Mouse (Mus musculus) gastrocnemius, adult 2 months (tissue): ENCODE data around the gene H2-M10.1. TPM values are rescaled to one million over a fixed set of nuclear protein-coding genes. Genes with fewer than 3 reads are reported as not detected.
"Not testable (repeated sequence)": the region's sequence is repeated elsewhere in the genome, so short reads cannot be mapped to it uniquely, and the experiment has no call there.

Experiments used
- DNase-seq: peaks from one replicate; pipeline ENCODE4 v3.0.0; 2022
- H3K27ac ChIP-seq: fragments of 200-600 bp; 2 replicates; pipeline ENCODE4 v1.8.1; 2022; ENCODE audit warnings: mild to moderate bottlenecking
- H3K4me3 ChIP-seq: fragments of 200-600 bp; 2 replicates; pipeline ENCODE4 v1.8.1; 2022; ENCODE audit warnings: mild to moderate bottlenecking, moderate library complexity
- CTCF ChIP-seq: fragments of 200-600 bp; IDR thresholded peaks from 2 replicates; pipeline ENCODE4 v1.8.1; 2022; ENCODE audit warnings: antibody characterized with exemption, mild to moderate bottlenecking, moderate library complexity
- intact Hi-C: fragments of 180-260 bp; cut with DNase I; formaldehyde crosslinking; loops from one replicate; pipeline ENCODE4 v1.15.1; 2025
- long read RNA-seq, 2 experiments: library from polyadenylated mRNA; stranded (forward); transcript quantifications; one replicate each; pipeline ENCODE4 v2.0.0; 2021
- total RNA-seq, 2 experiments: library from RNA; stranded (reverse); gene quantifications; 2 replicates each; pipeline ENCODE4 v1.2.3; 2021

Gene H2-M10.1
- total RNA-seq, result not detected
- long read RNA-seq, experiment 1, result 0 reads
- long read RNA-seq, experiment 2, result 0 reads

- no peak for TF ChIP-seq CTCF
- intact Hi-C loops, result no loop called here
- Histone ChIP-seq H3K27ac (no peak within 1 kb of the TSS), H3K4me3 (no peak within 1 kb of the TSS)
- no peak for DNase-seq
Observed at GRCm38 (mm10) chr17:36326055-36326454, at the start of gene H2-M10.1. H2-M10.1 (minus strand) TSS chr17:36326155.

DNA sequence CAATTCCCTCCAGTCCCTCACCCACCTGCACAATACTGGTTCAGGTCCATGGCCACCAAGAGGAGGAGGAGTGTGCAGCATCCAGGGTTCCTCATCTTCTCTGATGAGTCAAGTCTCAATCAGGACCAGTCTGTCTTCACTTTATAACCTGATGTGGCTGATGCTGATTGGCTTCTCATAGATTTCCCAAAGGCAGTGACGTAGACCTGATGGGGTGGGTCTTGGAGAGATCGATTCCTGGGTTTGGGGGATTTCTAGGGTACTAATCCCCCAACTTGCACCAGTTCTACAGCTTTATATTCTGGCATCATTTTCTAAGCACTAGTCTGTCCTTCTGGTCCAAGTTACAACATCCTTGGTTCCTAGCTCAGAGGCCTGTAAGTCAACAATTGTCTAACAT lies 42.4 kb upstream of the H2-M10.1 start, which contains the start of gene H2-M10.3:
Gene H2-M10.3, minus strand, starts transcription at position 101 of the 400 bp plus-strand sequence.
- H3K4me3 ChIP-seq, intact Hi-C loops, DNase-seq, H3K27ac ChIP-seq: not testable (repeated sequence)

- H3K27ac ChIP-seq, intact Hi-C loops, DNase-seq, H3K4me3 ChIP-seq: not testable (repeated sequence)
Observed at GRCm38 (mm10) chr17:36362404-36362803, 36.4 kb upstream of the H2-M10.1 start.

- DNase-seq, result peak; percentile 32
- intact Hi-C loops, result loop anchor here (5.0 kb wide), 1 partner anchor 60 kb away; no protein-coding TSS in a partner anchor
- peak; percentile 81 for TF ChIP-seq CTCF
- not testable (repeated sequence) for H3K4me3 ChIP-seq, H3K27ac ChIP-seq
Observed at GRCm38 (mm10) chr17:36357512-36357911, 31.6 kb upstream of the H2-M10.1 start.

DNA sequence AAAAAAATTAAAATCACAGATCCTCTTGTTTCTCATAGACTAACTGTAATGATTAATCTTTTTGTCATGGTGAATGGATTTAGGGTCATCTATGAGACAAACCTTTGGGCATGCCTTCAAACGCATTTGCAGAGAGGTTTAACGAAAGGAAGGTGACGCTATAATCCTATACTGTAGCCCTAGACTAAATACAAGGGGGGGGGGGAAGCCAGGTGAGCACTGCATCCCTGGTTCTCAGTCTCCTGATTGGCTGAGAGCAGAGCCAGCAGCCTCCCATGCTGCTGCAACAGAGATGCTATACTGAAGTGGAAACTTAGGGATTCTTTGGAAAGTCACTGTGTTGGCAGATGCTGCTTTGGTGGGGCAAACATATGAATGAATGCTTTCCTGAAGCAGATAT lies 29.8 kb upstream of the H2-M10.1 start:
- Histone ChIP-seq H3K27ac (no peak overlapping the region), H3K4me3 (no peak overlapping the region)
- intact Hi-C loops, result loop anchor here (2.0 to 5.0 kb wide), 2 partner anchors 62 to 433 kb away; no protein-coding TSS in a partner anchor
- DNase-seq, result no peak
- TF ChIP-seq CTCF, result no peak

DNA sequence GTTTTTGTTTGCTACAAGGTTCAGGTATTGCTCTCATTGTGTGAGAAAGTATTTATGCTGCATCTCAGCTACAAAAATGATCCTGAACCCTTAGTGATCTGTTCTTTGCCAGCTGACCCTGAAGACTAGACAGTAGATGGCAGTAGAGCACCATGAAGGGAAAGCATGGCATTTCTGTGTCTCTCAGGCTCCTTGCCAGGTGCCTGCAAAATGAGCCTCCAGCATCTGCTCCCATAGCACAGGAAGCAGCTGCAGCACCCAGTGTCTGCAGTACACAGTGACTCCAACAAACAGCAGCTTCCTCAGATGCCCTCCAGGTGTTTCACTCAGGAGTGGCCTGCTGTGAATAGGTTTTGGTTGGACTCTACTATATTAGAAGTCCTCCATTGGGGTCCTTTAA lies 29.4 kb upstream of the H2-M10.1 start:
- H3K27ac ChIP-seq, H3K4me3 ChIP-seq: not testable (repeated sequence)
- peak; percentile 58 for TF ChIP-seq CTCF
- intact Hi-C loops, result loop anchor here (2.0 to 5.0 kb wide), 2 partner anchors 62 to 433 kb away; no protein-coding TSS in a partner anchor
- DNase-seq, result peak; percentile 69

DNA sequence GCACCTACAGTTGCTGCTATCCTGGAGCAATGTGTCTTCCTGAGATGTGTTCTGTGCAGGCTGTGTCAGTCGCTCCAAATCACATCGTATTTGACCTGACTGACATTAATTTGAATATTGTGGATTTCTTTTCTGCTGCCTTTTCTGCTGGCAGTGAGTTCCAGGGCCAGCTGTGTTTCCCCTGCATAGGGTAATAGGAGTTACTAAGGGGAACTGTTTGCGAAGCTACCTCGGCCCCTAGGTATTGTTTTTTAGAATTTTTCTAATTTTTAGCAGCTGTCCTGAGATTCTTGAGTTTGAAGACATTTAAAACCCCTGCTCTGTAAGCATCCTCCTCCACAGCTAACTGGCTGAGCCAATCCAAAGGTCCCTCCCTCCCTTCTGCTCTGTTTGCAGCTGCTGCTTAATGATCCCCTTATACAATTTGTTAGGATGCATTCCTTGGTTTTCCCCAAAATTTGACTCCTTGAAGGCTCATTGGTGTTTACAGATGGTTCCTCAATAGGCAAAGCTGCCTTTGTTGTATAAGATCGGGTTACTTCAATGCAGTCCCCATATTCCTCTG lies 10.2 kb downstream of the H2-M10.1 start:
- intact Hi-C loops, result no loop called here
- Histone ChIP-seq H3K4me3 (peak overlapping the region; percentile 66), H3K27ac (no peak overlapping the region)
- no peak for DNase-seq
- TF ChIP-seq CTCF, result no peak

DNA sequence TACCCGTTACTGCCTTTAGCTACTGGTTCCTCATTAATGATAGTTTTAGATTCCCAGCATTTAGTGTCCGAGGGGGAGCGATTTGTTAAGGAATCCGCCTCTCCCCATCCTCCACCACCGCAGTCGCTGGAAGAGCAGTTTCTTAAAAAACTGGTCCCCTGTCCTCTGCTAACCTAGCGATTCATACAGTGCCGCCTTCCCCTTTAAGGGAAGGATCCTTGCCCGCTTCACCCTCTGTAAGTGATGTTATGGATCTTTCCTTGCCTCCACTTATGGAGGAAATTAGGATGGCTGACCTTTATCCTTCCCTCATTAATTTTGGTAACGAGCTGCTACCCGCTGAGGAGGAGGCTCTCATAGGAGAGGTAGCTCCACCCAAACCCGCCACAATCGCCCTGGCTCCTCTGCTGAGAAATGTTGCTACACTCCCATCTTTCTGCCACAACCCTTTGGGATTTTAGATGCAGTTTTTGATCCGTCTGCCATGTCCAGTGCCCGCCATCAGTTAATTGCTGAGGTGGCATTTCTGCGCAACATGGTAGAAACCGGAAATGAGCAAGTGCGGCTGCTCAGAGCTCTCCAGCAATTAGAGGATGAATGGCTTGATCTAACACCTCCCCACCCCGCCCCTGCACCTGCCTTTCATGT lies 10.8 kb downstream of the H2-M10.1 start:
- peak; percentile 24 for DNase-seq
- intact Hi-C loops, result no loop called here
- peak overlapping the region; percentile 66 for H3K4me3 ChIP-seq
- TF ChIP-seq CTCF, result no peak
- H3K27ac ChIP-seq, result peak overlapping the region; percentile 57

GRCm38 (mm10) chr17:36314511-36314910 lies 11.4 kb downstream of the H2-M10.1 start:
- no peak overlapping the region for H3K27ac ChIP-seq
- H3K4me3 ChIP-seq, result peak overlapping the region; percentile 66
- TF ChIP-seq CTCF, result no peak
- intact Hi-C loops, result no loop called here
- no peak for DNase-seq

- intact Hi-C loops, result loop anchor here (5.0 to 10.0 kb wide), 2 partner anchors 108 to 486 kb away; no protein-coding TSS in a partner anchor
Observed at GRCm38 (mm10) chr17:36309293-36309692, 16.7 kb downstream of the H2-M10.1 start.

GRCm38 (mm10) chr17:36308855-36309254 lies 17.1 kb downstream of the H2-M10.1 start:
- H3K4me3 ChIP-seq, H3K27ac ChIP-seq: not testable (repeated sequence)
- peak; percentile 72 for DNase-seq
- TF ChIP-seq CTCF, result peak; percentile 80
- intact Hi-C loops, result loop anchor here (5.0 to 10.0 kb wide), 2 partner anchors 108 to 486 kb away; no protein-coding TSS in a partner anchor

More at GRCm38 (mm10) chr17:36309293-36309692, 16.7 kb downstream of the H2-M10.1 start:
- Histone ChIP-seq H3K27ac (no peak overlapping the region), H3K4me3 (no peak overlapping the region)
- TF ChIP-seq CTCF, result no peak
- no peak for DNase-seq

- no peak for TF ChIP-seq CTCF
Observed at GRCm38 (mm10) chr17:36286390-36286789, 39.6 kb downstream of the H2-M10.1 start, which contains the start of gene H2-M10.2. H2-M10.2 (minus strand) TSS chr17:36286490.

GRCm38 (mm10) chr17:36281521-36282245 lies 44.3 kb downstream of the H2-M10.1 start:
- intact Hi-C loops, result no loop called here
- Histone ChIP-seq H3K27ac (no peak overlapping the region), H3K4me3 (no peak overlapping the region)
- no peak for DNase-seq
- TF ChIP-seq CTCF, result no peak

More at GRCm38 (mm10) chr17:36286390-36286789, 39.6 kb downstream of the H2-M10.1 start, which contains the start of gene H2-M10.2:
- no peak within 1 kb of the TSS for H3K4me3 ChIP-seq
- no peak for DNase-seq
- H3K27ac ChIP-seq, result no peak within 1 kb of the TSS
- intact Hi-C loops, result no loop called here
